Mouse (Mus musculus) heart, embryonic 13.5 days (tissue): ENCODE measurements at regions not wholly inside any gene's neighbourhood (a gene's known extent, or its start where the extent isn't known, plus 50 kb on each side); places are given as distances from the start of the nearest gene placed in this dataset.
A peak's percentile ranks its signal among the peaks of the same experiment; 100 is the strongest.

Experiments
- ATAC-seq: fragments of 200-750 bp; cut with Nextera tagmentation; 2 replicates; pipeline ENCODE4 v1.8.0; 2017; ENCODE audit warnings: moderate TSS enrichment; ENCODE audit not compliant: insufficient number of reproducible peaks, low FRiP score, low TSS enrichment; ENCODE audit errors: extremely low read depth
- H3K27ac ChIP-seq: fragments of 300-500 bp; sonication (generic); replicated peaks from 2 replicates; pipeline ENCODE4 v1.5.1; 2015; ENCODE audit warnings: moderate library complexity, mild to moderate bottlenecking, inconsistent platforms
- H3K27me3 ChIP-seq: fragments of 300-500 bp; sonication (generic); replicated peaks from 2 replicates; pipeline ENCODE4 v1.6.1; 2015; ENCODE audit warnings: mild to moderate bottlenecking, inconsistent platforms
- H3K36me3 ChIP-seq: fragments of 300-500 bp; sonication (generic); 2 replicates; pipeline ENCODE4 v1.6.1; 2015; ENCODE audit warnings: mild to moderate bottlenecking, inconsistent platforms
- H3K4me1 ChIP-seq: fragments of 300-500 bp; sonication (generic); 2 replicates; pipeline ENCODE4 v1.6.1; 2015; ENCODE audit warnings: inconsistent platforms
- H3K4me2 ChIP-seq: fragments of 300-500 bp; sonication (generic); 2 replicates; pipeline ENCODE4 v1.6.1; 2015; ENCODE audit warnings: inconsistent platforms, mild to moderate bottlenecking, moderate library complexity
- H3K4me3 ChIP-seq: fragments of 300-500 bp; sonication (generic); 2 replicates; pipeline ENCODE4 v1.5.1; 2015; ENCODE audit warnings: moderate library complexity, mild to moderate bottlenecking, inconsistent platforms
- H3K9ac ChIP-seq: fragments of 300-500 bp; sonication (generic); 2 replicates; pipeline ENCODE4 v1.6.1; 2015; ENCODE audit warnings: inconsistent platforms, mild to moderate bottlenecking, moderate library complexity
- H3K9me3 ChIP-seq: fragments of 300-500 bp; sonication (generic); 2 replicates; pipeline ENCODE4 v1.6.1; 2016; ENCODE audit warnings: inconsistent platforms
- WGBS: fragments of 180-500 bp; shearing (Covaris S2); methylation state at CpG from one replicate; pipeline ENCODE4 v1.1.7; 2015; ENCODE audit warnings: mixed read lengths; 5-methylcytosine and 5-hydroxymethylcytosine counted together

- Histone ChIP-seq H3K36me3 (no peaks in the 10 kb centered on the region), H3K4me1 (no peaks in the 10 kb centered on the region), H3K9me3 (0 out of 2 replicates have a peak, but pooled peaks cover 3% of the 10 kb centered on the region), H3K27me3 (no peaks in the 10 kb centered on the region), H3K9ac (no peak overlapping the region), H3K27ac (no peak overlapping the region), H3K4me2 (no peak overlapping the region), H3K4me3 (no peak overlapping the region)
- WGBS = 85% methylated on average over 5 of the region's 5 CpGs
- ATAC-seq = no peak
These were observed 62.8 kb upstream of the Mbnl2 start for GRCm38 (mm10) chr14:120212626-120213025.

GRCm38 (mm10) chr14:120219224-120219623 lies 56.2 kb upstream of the Mbnl2 start:
- no peak overlapping the region for H3K4me2 ChIP-seq
- no peak for ATAC-seq
- no peak overlapping the region for H3K4me3 ChIP-seq
- no peak overlapping the region for H3K9ac ChIP-seq
- H3K4me1 ChIP-seq = peaks cover 1% of the 10 kb centered on the region; the same call in 1 of the 2 replicates
- H3K9me3 ChIP-seq = 0 out of 2 replicates have a peak, but pooled peaks cover 3% of the 10 kb centered on the region
- no peaks in the 10 kb centered on the region for H3K27me3 ChIP-seq
- H3K27ac ChIP-seq = no peak overlapping the region
- WGBS = 83% methylated on average over 4 of the region's 4 CpGs
- no peaks in the 10 kb centered on the region for H3K36me3 ChIP-seq

GRCm38 (mm10) chr14:120223528-120224201 lies 51.8 kb upstream of the Mbnl2 start:
- H3K9ac ChIP-seq = no peak overlapping the region
- 74% methylated on average over 14 of the region's 14 CpGs for WGBS
- no peak for ATAC-seq
- H3K27ac ChIP-seq = no peak overlapping the region
- no peak overlapping the region for H3K4me3 ChIP-seq
- no peak overlapping the region for H3K4me2 ChIP-seq
- H3K9me3 ChIP-seq = 0 out of 2 replicates have a peak, but pooled peaks cover 7% of the 10 kb centered on the region
- H3K27me3 ChIP-seq = no peaks in the 10 kb centered on the region
- H3K36me3 ChIP-seq = no peaks in the 10 kb centered on the region
- peaks cover 5% of the 10 kb centered on the region; the same call in 1 of the 2 replicates for H3K4me1 ChIP-seq

GRCm38 (mm10) chr14:120224202-120224846 lies 51.1 kb upstream of the Mbnl2 start:
- Histone ChIP-seq H3K27ac (no peak overlapping the region), H3K9me3 (0 out of 2 replicates have a peak, but pooled peaks cover 7% of the 10 kb centered on the region), H3K36me3 (no peaks in the 10 kb centered on the region), H3K4me2 (no peak overlapping the region), H3K27me3 (no peaks in the 10 kb centered on the region), H3K4me3 (no peak overlapping the region), H3K9ac (peak overlapping the region; percentile 19; the same call in 1 of the 2 replicates), H3K4me1 (peaks cover 5% of the 10 kb centered on the region; the same call in 1 of the 2 replicates)
- WGBS = 58% methylated on average over 6 of the region's 6 CpGs
- no peak for ATAC-seq

- peaks cover 5% of the 10 kb centered on the region; the same call in 1 of the 2 replicates for H3K4me1 ChIP-seq
- no peak overlapping the region for H3K4me2 ChIP-seq
- H3K36me3 ChIP-seq = no peaks in the 10 kb centered on the region
- H3K27me3 ChIP-seq = no peaks in the 10 kb centered on the region
- H3K27ac ChIP-seq = no peak overlapping the region
- WGBS = 68% methylated on average over 3 of the region's 3 CpGs
- no peak overlapping the region for H3K9ac ChIP-seq
- H3K4me3 ChIP-seq = no peak overlapping the region
- ATAC-seq = no peak
- 0 out of 2 replicates have a peak, but pooled peaks cover 7% of the 10 kb centered on the region for H3K9me3 ChIP-seq
These were observed 49.8 kb upstream of the Mbnl2 start for GRCm38 (mm10) chr14:120225657-120226056.
